Mouse (Mus musculus) lung, postnatal 36 days (tissue): Measurements from ENCODE around the gene Gpsm3.

Experiments
- DNase-seq: peaks from one replicate; pipeline ENCODE4 v3.0.0; 2022; ENCODE audit warnings: mixed read lengths

Gene Gpsm3

DNA sequence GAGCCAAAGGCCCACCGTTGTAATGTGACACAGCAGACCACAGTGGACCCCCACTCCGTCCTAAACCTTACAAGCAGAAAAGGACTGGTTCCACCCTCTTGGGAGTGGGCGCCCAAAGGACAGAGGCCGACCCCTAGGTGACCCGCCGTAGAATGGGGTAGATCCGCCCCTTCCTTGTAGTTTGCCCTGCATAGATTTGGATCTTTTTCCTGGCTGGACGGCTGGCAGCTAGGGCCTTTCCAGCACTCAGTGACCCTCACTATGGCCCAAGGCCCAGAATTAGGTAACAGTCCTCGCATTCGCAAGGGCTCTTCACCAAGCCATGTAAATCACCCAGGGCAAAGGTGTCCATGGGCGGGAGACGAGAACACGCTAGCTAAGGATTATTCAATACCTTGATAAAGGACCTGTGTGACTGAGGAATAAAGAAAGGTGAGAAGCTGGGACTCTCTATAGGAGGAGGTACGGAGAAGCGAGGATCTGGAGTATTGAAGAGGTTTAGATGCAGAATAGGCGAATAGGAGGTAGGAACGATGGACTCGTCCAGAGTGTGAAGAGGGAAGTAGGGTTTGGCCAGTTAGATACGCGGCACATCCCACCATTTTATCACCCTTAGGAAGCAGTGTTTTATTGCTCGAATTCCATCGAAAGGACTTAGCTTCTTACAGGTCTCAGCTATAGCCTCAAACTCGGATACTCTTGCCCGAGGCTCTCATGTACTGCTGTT lies 15.1 kb downstream of the Gpsm3 start:
- peak; percentile 84 for DNase-seq

DNA sequence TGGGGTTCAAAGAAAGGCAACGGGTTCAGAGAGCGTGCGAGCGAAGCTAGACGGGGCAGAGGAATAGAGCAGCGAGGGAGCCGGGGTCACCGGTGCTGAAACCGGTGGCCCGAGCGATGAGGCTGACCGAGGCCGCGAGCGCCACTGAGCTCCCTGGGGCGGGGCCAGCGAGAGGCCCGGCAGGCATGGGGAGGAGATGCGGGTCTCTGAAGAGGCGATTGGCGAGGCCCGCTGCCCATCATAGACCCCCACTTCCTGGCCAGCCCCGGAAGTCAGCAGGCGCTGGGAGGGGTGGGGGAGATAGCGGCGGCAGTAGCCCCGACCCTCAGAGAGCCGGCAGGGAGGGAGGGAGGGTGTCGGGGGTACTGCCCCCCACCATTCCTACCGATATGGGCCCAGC lies 16.0 kb downstream of the Gpsm3 start:
- peak; percentile 98 for DNase-seq

DNA sequence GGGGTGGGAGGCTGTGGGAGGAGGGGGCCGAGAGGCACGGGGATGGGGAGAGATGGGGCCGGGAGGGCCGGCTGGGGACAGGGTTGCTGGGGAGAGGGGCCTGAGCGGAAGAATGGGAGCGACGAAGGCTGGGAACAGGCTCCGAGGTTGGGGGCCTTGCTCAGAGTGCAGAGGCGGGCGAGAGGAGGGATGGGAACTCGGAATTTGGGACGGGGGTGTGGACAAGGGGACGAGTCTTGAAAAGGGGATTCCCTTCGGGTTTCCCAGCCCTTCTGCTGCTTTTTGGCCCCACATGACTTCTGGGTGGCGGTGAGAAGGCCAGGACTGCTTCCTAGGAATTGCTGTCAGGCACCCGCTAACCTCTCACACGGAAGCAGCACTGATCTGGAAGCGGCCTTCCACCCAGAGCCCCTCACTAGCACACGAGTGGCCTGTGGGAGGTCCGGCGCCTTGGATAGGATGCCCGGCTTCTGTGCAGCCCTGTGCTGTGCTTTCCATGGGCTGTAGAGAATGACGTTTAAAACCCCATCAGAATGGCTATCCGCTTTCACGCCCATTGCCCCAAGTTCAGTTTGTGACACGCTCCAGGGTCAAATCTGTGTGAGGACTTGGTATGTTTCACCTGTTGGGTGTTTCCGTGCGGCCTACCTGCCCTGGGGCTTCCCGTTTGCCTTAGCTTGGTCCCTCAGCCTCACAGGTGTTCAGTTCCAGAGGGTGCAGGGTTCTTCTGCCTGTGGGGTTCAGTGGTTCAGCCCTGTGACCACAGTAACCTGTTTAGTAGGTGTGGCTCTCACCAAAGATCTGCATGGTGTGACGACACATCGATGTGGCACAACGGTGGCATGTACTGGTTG lies 16.8 kb downstream of the Gpsm3 start:
- no peak for DNase-seq

DNA sequence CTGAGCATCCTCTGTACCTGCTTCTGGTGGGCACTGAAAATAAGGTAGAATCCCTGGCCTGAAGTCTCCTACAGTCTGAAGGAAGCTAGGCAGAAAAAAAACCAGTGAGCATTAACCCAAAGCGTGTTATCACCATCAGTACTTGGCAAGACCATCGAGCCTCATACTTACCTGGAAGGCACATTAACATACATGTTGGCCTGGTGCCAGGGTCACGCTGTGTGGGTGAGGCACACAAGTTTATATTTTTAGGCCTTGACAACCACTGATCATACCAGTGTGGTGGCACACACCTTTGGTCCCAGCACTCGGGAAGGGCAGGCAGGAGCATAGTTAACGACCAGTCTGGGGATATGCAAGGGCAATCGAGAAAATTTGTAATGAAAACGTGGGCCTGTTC lies 18.4 kb downstream of the Gpsm3 start:
- no peak for DNase-seq

DNA sequence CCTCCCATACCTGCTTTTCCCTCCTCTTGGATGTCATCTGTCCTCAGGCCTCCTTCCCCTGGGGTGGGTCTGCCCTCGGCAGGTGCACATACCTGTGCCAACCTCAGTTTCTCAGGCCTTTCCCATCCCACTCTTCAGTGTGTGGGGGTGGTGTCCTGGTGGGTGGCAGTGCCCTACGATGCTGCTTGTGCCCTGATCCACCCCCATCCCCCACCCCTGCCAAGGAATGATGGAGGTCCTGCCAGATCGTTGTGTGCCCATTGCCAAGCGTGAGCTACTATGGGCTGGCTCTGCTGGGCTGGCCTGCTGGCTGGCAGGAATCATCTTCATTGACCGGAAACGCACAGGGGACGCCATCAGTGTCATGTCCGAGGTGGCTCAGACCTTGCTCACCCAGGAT lies 21.4 kb downstream of the Gpsm3 start:
- DNase-seq = no peak

DNA sequence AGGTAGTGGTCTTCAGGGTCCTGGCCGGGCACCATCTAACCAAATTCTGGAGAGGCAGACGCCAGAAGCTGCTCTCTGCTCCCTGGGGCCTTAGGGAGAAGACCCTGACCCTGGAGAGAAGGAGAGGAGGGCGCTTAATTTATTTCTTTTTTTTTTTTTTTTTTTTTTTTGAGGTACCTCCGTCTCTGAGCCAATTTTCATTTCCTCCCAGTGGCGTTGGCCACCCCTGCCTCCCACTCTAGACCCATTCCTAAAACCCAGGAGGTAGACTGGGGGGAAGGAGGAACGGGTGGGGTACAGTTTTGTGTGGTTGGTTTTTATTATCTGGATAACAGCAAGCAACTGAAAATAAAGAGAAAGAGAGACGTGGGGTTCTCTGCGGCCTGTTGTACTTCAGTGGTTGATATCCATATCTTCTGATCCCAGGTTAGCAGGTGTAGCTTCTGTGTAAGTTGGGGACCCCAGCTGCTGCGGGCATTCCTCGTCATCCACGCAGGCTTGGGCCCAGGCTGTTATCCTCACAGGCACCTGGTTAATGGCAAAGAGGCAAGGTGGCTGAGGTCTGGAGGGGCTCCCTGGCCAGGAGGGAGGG lies 23.5 kb downstream of the Gpsm3 start:
- no peak for DNase-seq

DNA sequence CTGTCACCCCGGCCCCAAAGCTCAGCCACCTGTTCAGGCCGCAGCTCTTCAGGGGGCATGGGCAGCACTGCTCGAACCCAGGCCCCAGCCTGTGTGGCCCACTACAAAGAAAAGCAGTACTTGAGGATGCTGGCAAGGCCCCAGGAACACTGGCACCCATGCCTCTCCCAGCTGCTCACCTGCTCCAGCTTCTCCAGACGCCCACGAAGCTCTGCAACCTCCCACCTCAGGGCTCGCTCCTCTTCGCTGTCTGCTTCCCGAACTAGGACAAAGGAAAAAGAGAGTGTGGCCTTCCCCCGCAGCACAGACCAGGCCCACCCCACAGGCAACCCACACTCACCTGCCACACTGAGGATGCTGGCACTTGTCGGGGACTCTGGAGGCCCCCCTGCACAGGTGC lies 24.2 kb downstream of the Gpsm3 start:
- DNase-seq = no peak

DNA sequence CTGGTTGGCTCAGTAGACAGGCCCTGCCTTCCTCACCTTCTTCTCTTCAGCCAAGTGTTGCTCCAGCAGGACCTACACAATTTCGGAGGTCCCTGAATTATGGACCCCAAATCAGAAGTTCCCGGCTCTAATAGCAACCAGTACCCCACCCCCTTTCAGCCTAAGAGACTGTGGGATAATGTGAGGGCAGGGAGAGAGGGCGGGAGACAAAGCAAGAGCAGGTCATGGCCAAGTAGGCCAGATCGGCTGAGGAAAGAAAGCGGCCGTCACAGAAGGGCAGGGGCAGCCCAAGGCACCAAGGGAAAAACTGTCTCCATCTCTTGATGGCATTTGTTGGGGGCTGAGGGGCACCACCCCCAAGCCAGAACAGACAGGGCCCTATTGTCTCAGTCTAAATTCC lies 26.3 kb downstream of the Gpsm3 start, which contains the start of gene Egfl8:
TSS of gene Egfl8 (minus strand) at position 101 of the 400 bp plus-strand sequence.
- no peak for DNase-seq

DNA sequence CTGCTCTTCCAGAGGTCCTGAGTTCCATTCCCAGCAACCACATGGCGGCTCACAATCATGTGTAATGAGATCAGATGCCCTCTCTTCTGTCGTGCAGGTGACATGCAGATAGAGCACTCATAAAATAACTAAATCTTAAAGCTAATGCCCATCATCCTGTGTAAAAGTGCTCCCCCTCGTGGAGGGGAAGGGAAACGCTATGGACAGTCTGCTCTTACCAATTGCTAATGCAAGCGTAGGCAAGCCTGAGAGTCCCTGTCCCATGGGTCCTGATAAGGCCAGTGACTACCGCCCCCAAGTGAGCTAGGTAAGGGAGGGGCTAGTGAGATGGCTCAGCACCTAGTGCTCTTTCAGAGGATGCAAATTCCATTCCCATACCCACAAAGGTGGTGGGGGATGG lies 29.4 kb downstream of the Gpsm3 start:
- peak; percentile 93 for DNase-seq

DNA sequence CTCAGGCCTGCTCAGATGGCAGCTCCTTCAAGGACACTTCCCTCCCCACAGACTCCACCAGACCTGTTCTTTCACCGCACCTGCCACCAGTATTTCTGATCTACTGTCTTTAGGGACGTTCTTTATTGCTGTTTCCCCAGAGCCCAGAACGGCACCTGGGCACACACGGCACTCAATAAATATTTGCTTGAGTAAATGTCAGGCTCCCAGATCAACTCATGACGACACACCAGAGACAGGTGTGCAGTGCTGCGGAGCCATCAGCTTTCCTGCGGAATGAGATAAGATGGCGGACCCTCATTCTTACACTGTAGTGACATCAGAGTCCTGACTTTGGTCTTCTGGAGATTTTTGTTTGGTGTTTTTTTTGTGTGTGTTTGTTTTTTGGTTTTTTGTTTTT lies 31.4 kb downstream of the Gpsm3 start:
- DNase-seq = no peak

DNA sequence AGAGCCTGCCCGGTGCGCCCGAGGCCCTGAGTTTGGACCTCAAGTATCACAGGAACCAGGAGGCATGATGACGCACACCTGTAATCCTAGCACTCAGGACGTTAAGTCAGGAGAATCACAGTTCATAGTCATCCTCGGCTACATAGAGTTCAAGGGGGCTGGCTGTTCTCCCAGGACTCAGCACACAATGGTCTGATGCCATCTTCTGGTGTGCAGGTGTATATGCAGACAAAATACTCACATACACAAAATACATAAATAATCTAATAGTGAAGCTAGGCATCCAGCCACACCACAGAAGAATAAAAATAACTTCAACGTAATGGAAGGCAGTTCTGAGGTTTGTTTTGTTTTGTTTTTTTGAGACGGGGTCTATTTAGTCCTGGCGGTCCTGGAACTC lies 33.6 kb downstream of the Gpsm3 start:
- no peak for DNase-seq

DNA sequence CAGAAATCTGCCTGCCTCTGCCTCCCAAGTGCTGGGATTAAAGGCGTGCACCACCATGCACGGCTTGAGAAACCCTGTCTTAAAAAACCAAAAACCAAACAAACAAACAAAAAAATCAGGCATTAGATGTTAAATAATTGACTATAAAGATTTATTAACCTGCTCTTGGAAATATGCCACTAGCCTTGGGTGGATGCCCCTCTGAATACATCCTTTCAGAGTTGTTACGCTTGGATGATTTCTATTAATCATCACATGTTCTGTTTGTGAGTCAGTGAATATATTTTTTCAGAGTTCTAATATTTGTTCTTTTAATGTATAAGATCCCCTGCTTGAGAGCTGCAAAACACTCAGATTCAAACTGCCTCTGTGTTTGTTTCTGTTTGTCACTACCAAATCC lies 35.4 kb downstream of the Gpsm3 start:
- no peak for DNase-seq

DNA sequence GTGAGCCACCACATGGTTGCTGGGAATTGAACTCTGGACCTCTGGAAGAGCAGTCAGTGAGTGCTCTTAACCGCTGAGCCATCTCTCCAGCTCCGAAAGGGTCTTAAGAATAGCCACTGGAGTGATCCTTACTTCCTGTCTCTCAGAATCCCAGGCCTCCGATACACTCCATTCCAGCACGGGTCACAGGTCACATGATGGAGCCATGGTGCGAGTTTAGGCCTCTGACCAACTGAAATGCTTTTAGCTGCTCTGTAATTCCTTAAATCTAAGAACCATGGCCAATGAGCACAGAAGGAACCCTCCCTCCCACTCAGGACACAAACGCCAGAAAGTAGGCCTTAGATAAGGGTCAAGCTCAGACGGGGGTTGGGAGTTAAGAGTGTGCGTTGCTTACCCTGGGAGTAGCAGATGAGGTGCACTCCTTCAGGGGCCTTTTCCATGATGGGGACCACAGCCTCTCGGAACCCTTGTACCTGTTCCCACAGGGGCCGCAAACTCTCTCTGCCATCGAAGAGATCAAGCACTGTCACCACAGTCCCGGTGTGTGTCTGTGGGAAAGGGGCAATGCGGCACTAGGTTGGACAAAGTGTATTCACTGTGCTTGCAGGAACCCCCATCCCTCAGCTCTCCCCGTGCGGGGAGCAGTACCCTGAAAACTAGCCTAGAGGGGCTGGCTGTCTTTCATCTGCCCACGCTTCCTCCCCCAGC lies 36.6 kb downstream of the Gpsm3 start:
- no peak for DNase-seq

DNA sequence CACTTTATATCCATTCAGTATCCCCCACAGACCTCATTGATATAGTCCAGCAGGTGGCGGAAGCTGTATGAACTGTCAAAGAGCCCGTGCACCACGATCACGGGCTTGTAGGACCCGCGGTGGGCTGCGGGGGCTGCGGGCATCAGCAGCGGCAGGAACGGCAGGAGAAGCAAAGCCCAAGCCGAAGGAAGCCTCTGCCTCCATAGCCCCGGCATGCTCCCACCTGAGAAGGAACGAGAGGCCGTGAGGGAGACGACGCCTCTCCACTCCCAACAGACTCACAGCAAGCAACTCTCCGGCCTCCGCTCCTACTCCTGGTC lies 37.1 kb downstream of the Gpsm3 start:
- peak; percentile 58 for DNase-seq

DNA sequence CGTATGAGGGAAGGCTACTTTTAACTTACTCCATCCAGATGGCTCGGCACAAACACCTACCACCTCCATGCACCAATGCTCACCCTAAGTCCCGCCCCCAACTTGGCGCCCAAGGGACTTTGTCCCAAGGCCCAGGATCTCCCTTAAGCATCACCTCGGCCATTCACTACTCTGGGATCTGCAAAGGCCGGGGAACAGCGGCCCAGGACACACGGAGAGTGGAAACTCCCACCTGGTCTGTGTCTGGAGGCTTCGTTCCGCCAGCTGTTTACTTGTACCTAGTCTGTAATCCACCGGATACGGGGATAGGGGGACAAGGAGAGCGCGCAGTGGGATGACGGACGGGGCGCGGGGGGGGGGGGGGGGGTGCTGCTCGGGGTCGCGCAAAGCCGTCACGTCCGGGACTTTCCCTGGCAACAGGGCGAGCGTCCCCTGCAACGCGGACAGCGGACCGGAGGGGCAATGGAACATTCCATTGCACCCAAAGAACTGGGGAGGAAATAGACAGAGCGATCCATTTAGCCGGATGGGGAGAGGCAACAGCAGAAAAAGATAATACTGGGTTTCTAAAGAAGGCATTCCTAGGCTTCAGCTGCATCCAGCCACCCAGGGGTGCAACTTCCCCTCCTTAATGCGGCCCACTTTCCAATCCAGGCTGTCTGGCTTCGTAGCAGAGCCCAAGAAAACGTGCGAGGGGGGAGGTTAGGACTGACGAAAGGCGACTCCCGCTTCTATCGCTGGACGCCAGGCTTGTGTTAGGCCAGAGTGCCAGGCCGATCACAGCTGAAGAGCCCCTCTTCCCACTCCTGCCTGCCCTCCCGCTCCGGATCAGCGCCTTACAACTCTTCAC lies 37.7 kb downstream of the Gpsm3 start:
- DNase-seq = peak; percentile 89

DNA sequence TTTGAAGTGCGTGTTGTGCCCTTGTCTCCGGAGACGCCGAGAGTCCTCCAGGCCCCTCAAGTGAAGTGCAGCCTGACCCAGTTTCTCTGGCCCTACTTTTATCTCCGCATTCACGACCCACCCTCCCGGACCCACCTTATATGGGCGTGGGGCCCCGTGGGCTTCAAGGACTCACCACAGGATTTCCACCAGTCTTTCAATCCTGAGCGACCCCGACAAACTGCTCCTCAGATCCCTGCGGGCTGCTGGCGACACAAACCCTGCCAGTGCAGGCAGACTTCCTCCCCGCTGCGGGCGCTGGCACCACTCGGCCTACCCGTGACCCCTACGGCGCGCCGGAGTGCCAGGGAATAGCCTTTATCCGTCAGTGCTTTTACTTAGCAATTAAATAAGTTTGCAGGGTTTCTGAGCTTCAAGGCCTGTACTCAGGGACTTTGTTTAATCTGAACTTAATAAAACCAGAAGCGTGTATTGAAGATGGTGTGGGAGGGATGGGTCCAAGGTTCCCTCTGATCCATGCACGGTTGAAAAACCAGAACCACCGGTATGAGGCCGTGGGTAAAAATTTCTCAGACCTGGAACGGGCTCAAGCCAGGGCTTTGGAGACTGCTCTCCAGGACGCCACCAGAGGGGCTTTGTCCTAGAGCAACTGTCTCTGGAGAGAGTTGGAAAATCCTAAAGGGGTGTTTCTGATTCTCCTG lies 38.5 kb downstream of the Gpsm3 start, which contains the start of gene Ppt2:
TSS of gene Ppt2 (minus strand) at position 568 of the 701 bp plus-strand sequence.
- peak; percentile 73 for DNase-seq

DNA sequence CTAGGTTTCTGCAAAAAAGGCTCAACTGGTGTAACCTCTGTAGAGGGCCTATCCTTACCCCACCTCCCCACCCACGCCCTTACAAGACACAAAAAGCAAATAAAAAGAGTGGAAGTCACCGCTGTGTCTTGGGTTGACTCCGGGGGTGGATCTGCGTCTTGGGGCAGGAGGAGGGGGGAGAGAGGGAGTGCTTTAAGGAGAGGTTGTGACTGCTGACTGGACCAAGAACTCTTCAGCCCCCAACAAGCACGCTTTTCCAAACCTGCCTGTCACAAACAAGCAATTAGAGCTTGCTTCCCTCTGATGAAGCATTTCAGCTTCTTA lies 39.0 kb downstream of the Gpsm3 start:
- no peak for DNase-seq

DNA sequence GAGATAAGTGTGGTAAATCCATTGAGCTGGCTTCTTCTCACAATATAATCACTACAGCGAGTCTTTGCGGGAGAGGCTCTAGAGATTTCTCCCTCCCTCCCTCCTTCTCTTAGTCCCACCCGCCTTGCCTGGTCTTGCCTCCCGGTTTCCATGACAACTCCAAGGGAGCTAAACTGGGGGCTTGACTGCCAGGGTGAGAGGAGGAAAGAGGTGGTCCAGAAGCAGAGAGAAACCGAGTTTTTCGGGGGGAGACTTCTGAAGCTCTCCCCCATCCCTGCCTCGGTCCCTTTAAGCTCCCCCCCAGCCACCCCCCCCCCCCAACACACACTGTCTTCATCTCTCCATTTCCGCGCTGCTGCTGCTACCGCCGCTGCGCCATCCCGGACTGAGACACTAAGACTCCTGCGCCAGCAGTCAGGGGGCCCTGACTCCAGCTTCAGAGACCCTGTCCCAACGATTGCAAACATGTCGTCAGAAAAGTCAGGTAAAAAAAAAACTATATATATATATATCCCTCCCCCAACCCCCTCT lies 39.7 kb downstream of the Gpsm3 start, which contains the start of gene Prrt1:
TSS of gene Prrt1 (plus strand) at position 313 of the 531 bp plus-strand sequence.
- no peak for DNase-seq

DNA sequence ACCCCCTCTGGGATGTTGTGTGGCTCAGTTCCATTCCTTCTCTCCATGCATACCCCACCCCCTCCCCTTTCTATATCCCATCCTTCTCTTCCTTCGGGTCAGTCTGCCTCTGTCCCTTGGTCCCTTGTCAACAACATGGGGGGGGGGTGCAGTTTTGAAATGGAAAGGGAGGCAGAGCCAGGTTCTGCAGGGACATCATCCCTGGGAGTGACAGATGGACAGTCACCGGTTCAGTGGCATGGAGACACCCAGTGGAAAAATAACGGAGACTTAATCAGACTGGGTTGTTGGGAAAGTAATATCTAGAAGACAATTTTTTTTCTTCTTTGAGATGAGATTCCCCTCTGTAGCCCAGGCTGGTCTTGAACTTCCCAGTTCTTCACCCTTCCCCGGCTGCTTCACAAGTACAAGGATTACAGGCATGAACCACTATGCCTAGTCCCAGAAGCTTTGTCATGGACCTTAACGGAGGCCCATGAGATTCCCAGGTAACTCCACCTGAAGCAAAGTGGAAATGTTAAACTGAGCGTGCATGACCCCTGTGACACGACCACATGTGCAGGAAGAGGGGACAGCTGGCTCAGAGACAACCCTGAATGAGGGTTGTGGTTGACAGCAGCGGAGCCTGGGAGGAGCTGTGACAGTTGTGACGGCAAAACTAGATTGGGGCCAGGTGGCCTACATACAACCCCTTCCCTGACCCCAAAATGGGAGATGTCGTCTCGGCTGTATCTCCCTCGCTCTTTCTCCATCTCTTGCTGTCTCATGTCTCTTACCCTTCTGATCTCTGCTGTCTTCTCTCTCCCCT lies 40.4 kb downstream of the Gpsm3 start:
- DNase-seq = no peak

DNA sequence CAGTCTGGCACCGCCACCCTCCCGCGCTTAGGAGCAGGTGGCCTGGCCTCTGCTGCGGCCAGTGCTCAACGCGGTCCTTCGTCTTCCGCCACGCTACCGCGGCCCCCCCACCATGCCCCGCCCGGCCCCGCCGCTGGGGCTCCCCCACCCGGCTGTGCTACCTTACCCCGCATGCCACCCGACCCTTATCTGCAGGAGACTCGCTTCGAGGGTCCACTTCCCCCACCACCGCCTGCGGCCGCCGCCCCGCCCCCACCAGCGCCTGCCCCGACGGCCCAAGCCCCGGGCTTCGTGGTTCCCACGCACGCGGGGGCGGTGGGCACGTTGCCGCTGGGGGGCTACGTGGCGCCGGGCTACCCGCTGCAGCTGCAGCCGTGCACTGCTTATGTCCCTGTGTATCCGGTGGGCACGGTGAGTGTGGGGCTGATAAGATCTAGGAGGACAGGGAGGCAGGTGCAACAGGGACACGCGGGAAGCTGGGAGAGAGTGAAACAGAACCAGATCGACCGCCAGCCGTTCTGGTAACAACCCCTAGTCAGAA lies 41.2 kb downstream of the Gpsm3 start:
- DNase-seq = no peak
